Mouse (Mus musculus) stomach, embryonic 16.5 days (tissue): ENCODE results near the gene Kctd13. TPM values are rescaled to one million over a fixed set of nuclear protein-coding genes. Genes with fewer than 3 reads are reported as not detected.

Experiments
- ATAC-seq: fragments of 200-750 bp; cut with Nextera tagmentation; 2 replicates; pipeline ENCODE4 v1.8.0; 2017; ENCODE audit warnings: moderate number of reproducible peaks, moderate TSS enrichment; ENCODE audit not compliant: insufficient read depth, low FRiP score
- H3K27ac ChIP-seq: fragments of 300-500 bp; sonication (generic); 2 replicates; pipeline ENCODE4 v1.5.1; 2014; ENCODE audit warnings: low read length
- H3K27me3 ChIP-seq: fragments of 300-500 bp; sonication (generic); 2 replicates; pipeline ENCODE4 v1.6.1; 2014; ENCODE audit warnings: low read length, control low read depth, mixed read lengths; ENCODE audit not compliant: control insufficient read depth, insufficient read depth
- H3K36me3 ChIP-seq: fragments of 300-500 bp; sonication (generic); 2 replicates; pipeline ENCODE4 v1.6.1; 2014; ENCODE audit warnings: low read length; ENCODE audit not compliant: control insufficient read depth, insufficient read depth
- H3K4me1 ChIP-seq: fragments of 300-500 bp; sonication (generic); 2 replicates; pipeline ENCODE4 v1.6.1; 2014; ENCODE audit warnings: low read length, control low read depth, mixed read lengths; ENCODE audit not compliant: control insufficient read depth, insufficient read depth
- H3K4me2 ChIP-seq: fragments of 300-500 bp; sonication (generic); 2 replicates; pipeline ENCODE4 v1.6.1; 2014; ENCODE audit warnings: low read depth, low read length, mixed read lengths
- H3K4me3 ChIP-seq: fragments of 300-500 bp; sonication (generic); replicated peaks from 2 replicates; pipeline ENCODE4 v1.5.1; 2014; ENCODE audit warnings: mild to moderate bottlenecking, low read length
- H3K9ac ChIP-seq: fragments of 300-500 bp; sonication (generic); 2 replicates; pipeline ENCODE4 v1.6.1; 2014; ENCODE audit warnings: low read length
- H3K9me3 ChIP-seq: fragments of 300-500 bp; sonication (generic); replicated peaks from 2 replicates; pipeline ENCODE4 v1.6.1; 2016; ENCODE audit warnings: low read length, control low read depth; ENCODE audit not compliant: control insufficient read depth
- WGBS: fragments of 180-500 bp; shearing (Covaris S2); extraction: QIAGEN DNeasy Blood & Tissue Kit; methylation state at CpG from one replicate; pipeline ENCODE4 v1.1.7; 2014; 5-methylcytosine and 5-hydroxymethylcytosine counted together
- polyA plus RNA-seq: library from polyadenylated mRNA; unstranded; fragments of >200 nt; fragmentation: Nextera tagmentation; extraction: Ambion mirVana; gene quantifications from 2 replicates; pipeline ENCODE4 v1.2.1, GENCODE M21; 2015

Gene Kctd13
- 11.3 and 12.8 TPM in 2 replicates for polyA plus RNA-seq

DNA sequence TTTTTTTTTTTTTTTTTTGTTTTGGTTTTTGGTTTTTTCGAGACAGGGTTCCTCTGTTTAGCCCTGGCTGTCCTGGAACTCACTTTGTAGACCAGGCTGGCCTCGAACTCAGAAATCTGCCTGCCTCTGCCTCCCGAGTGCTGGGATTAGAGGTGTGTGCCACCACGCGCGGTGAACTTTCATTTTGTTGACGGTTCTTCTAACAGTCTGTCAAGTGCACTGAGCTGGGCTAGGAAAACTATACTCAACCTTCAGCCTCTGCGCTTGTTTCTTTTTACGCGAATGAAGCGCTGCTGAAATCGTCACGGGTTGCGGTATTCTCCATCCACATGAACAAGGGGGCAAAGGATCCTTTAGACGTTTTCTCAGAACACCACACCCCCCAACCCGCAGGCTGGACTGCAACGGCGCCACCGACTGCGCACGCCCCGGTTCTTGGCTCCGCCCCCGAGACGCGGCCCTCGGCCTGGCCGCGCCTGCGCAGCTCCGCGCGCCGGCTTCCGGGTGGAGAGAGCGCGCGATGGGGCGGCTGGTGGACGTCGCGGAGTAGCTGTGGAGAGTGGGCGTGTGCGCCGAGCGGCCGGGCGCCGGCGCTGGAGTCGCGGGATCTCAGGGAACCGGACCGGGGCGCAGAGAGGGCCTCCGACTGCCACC lies at the start of gene Kctd13:
TSS of gene Kctd13 (plus strand) at position 496 of the 654 bp plus-strand sequence.
- 2% methylated on average over 56 of the region's 56 CpGs for WGBS
- no peaks in the 10 kb centered on the region for H3K9me3 ChIP-seq

DNA sequence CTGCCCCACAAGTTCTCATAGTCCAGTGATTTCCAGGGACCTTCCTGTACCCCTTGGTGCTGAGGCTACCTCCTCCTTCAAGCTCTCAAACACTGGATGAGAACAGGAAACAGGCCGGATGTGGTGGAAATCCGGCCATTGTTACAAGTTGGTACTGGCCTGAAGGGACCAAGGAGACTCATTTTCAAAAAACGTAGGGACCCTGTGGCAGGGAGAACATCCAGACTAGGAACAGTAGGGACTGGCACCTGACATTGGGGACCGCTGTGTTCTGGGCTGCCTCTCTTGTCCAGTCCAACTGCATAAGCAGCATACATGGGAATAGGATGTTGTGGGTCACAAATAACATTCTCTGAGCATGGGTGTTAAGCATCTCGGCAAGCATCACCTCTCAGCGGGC lies 47.6 kb upstream of the Kctd13 start:
- H3K27me3 ChIP-seq, result no peaks in the 10 kb centered on the region
- H3K4me2 ChIP-seq, result peak overlapping the region; percentile 95; the same call in 1 of the 2 replicates
- peak overlapping the region; percentile 26; the same call in 1 of the 2 replicates for H3K27ac ChIP-seq
- H3K9me3 ChIP-seq, result no peaks in the 10 kb centered on the region
- WGBS, result 71% methylated on average over 6 of the region's 6 CpGs
- no peak for ATAC-seq
- H3K4me1 ChIP-seq, result peaks cover 21% of the 10 kb centered on the region
- H3K9ac ChIP-seq, result no peak overlapping the region; the same call in 1 of the 2 replicates
- no peak overlapping the region; the same call in 1 of the 2 replicates for H3K4me3 ChIP-seq
- peaks cover 17% of the 10 kb centered on the region for H3K36me3 ChIP-seq

More for the DNA sequence above, at the start of gene Kctd13:
- peak; percentile 96 for ATAC-seq
- peak within 1 kb of the TSS; percentile 67 for H3K27ac ChIP-seq
- peak within 1 kb of the TSS; percentile 72 for H3K4me2 ChIP-seq
- H3K27me3 ChIP-seq, result no peaks in the 10 kb centered on the region
- peak within 1 kb of the TSS; percentile 88 for H3K9ac ChIP-seq
- H3K36me3 ChIP-seq, result no peaks in the 10 kb centered on the region
- H3K4me1 ChIP-seq, result peaks cover 8% of the 10 kb centered on the region; the same call in 1 of the 2 replicates
- peak within 1 kb of the TSS; percentile 90 for H3K4me3 ChIP-seq

DNA sequence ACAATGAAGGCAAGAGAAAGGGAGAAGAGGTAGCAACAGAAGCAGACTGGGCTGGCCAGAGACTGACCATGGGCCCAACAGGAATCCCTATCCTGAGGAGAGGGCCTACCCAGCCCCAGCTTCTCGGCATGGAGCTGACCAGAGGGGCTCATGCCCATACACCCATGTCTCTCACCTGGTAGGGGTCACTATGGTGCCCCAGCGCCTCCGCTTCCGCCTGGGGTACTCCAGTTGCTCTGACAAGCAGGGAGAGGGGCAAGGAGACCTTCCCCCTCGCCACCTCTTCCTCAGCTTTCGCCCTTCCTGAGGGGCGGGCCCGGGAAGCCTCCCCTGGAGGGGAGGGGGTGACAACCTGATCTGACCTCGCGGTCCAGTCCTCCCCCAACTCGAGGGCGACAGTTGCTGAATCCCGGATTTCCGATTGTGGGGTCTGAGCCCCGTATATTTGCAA lies 44.9 kb upstream of the Kctd13 start:
- Histone ChIP-seq H3K4me3 (peak overlapping the region; percentile 88), H3K27me3 (no peaks in the 10 kb centered on the region), H3K36me3 (peaks cover 5% of the 10 kb centered on the region; the same call in 1 of the 2 replicates), H3K4me1 (peaks cover 21% of the 10 kb centered on the region), H3K27ac (peak overlapping the region; percentile 94), H3K9ac (peak overlapping the region; percentile 92), H3K4me2 (peak overlapping the region; percentile 95), H3K9me3 (no peaks in the 10 kb centered on the region)
- ATAC-seq, result no peak
- WGBS, result under 1% methylated on average over 15 of the region's 15 CpGs

DNA sequence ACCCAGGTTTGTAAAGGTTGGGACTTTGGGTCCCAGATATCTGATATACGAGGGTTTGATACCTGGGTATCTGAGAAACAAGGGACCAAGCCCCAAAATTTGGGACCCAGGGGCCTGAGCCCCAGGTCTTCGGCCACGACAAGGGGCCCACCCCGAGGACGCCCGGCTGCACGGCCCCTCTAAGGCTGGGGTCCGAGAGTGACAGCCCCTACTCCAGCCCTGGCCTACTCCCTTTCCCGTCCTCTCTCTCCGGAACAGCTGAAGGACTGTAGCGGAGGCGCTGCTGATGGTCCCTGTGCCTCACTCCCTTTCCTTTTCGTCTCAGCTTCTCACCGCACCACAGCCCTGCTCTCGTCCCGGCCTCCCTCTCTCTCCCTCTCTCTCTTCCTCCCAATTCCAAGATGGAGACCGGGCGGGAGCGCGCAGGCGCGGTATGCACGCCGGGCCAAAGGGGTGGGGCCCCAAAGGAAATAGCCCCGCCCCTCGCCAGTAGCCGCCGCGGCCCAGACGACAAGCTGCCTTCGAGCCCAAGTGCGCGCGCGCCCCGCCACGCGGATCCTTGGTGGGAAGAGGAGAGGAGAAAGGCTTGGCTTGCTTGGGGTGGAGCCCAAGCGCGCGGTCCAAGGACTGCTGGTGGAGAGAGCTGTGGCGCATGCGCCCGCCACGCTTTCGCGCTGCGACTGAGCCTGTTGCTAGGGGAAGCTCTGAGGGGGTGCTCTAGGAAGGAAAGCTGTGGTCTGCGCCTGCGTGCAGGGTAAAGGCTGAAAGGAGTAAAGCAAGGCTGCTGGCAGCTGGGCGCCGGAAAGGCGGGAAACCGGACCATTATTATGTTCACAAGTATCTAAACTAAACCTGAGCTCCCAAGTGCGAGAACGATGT lies 44.2 kb upstream of the Kctd13 start, which contains the start of gene Taok2:
TSS of gene Taok2 (minus strand) at position 418 of the 879 bp plus-strand sequence.
- peak; percentile 99 for ATAC-seq
- Histone ChIP-seq H3K36me3 (no peaks in the 10 kb centered on the region; the same call in 1 of the 2 replicates), H3K9ac (peak within 1 kb of the TSS; percentile 92), H3K9me3 (no peaks in the 10 kb centered on the region), H3K27me3 (no peaks in the 10 kb centered on the region), H3K27ac (peak within 1 kb of the TSS; percentile 94), H3K4me1 (peaks cover 21% of the 10 kb centered on the region), H3K4me2 (peak within 1 kb of the TSS; percentile 95), H3K4me3 (peak within 1 kb of the TSS; percentile 88)
- under 1% methylated on average over 56 of the region's 56 CpGs for WGBS

DNA sequence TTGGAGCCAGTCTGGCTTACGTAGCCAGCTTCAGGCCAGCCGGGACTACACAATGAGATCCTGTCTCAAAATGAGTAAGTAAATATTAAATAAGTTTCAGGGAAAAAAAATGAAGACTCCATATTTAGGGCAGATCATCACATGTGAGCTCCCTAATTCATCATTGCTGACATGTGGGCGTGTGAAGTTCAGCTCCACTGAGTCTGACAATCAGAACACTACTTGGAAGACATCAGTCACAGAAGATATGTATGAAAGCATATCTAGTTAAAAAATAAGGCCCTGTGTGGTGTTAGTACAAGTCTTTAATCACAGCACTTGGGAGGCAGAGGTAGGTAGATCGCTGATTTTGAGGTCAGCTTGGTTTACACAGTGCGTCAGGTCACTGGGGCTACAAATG lies 41.4 kb upstream of the Kctd13 start:
- ATAC-seq, result no peak
- WGBS, result 56% methylated on average over 5 of the region's 5 CpGs
- no peaks in the 10 kb centered on the region for H3K9me3 ChIP-seq

DNA sequence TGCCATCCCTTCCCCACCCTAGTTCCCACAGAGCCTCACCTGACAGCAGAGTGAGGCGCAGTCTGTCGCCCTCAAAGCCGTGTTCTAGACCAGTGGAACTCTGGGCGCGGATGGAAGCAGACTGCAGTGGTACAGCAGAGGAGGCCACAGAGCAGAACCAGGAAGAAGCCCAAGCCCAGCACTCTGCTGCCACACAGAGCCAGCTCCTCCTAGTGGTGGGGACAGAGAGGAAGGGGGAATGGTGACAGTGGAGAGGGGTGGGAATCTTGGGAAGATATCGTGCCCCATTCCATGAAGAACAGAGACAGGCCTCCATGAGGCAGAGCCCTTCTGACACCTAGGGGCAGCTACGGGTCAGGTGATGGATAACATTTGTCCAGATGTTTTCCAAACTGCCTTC lies 39.8 kb upstream of the Kctd13 start:
- no peaks in the 10 kb centered on the region for H3K9me3 ChIP-seq
- H3K4me1 ChIP-seq, result no peaks in the 10 kb centered on the region
- no peak overlapping the region for H3K27ac ChIP-seq
- H3K9ac ChIP-seq, result no peak overlapping the region
- no peaks in the 10 kb centered on the region for H3K27me3 ChIP-seq
- no peaks in the 10 kb centered on the region for H3K36me3 ChIP-seq
- WGBS, result 42% methylated on average over 7 of the region's 7 CpGs
- ATAC-seq, result no peak
- no peak overlapping the region for H3K4me2 ChIP-seq
- no peak overlapping the region for H3K4me3 ChIP-seq

More for the DNA sequence above, 41.4 kb upstream of the Kctd13 start:
- no peaks in the 10 kb centered on the region for H3K36me3 ChIP-seq
- H3K4me1 ChIP-seq, result peaks cover 13% of the 10 kb centered on the region
- H3K4me3 ChIP-seq, result no peak overlapping the region
- H3K27me3 ChIP-seq, result no peaks in the 10 kb centered on the region
- no peak overlapping the region for H3K4me2 ChIP-seq
- H3K9ac ChIP-seq, result no peak overlapping the region
- no peak overlapping the region for H3K27ac ChIP-seq

DNA sequence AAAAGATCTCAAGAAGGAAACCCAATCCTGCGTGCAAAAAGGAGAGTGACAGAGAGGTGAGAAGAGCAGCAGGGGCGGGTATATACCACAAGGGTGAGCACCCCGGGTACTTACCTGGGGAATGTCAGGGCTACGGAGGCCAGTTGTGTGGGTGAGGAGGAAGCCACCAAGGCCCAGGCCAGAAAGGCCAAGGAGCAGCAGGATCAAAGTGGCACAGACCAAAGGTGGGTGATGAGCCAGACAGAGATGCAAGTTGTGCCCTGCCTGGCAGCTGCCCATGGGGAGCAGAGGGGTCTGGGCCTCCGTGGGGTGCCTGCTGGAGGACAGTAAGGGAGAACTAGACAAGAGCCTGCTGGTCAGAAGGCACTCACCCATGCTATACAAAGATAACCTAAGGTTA lies 31.8 kb upstream of the Kctd13 start:
- no peaks in the 10 kb centered on the region for H3K36me3 ChIP-seq
- no peak for ATAC-seq
- H3K4me3 ChIP-seq, result no peak overlapping the region; the same call in 1 of the 2 replicates
- no peak overlapping the region for H3K9ac ChIP-seq
- H3K4me2 ChIP-seq, result peak overlapping the region; percentile 82
- peak overlapping the region; percentile 34 for H3K27ac ChIP-seq
- peaks cover 15% of the 10 kb centered on the region for H3K4me1 ChIP-seq
- H3K9me3 ChIP-seq, result no peaks in the 10 kb centered on the region
- 80% methylated on average over 5 of the region's 5 CpGs for WGBS
- no peaks in the 10 kb centered on the region for H3K27me3 ChIP-seq

DNA sequence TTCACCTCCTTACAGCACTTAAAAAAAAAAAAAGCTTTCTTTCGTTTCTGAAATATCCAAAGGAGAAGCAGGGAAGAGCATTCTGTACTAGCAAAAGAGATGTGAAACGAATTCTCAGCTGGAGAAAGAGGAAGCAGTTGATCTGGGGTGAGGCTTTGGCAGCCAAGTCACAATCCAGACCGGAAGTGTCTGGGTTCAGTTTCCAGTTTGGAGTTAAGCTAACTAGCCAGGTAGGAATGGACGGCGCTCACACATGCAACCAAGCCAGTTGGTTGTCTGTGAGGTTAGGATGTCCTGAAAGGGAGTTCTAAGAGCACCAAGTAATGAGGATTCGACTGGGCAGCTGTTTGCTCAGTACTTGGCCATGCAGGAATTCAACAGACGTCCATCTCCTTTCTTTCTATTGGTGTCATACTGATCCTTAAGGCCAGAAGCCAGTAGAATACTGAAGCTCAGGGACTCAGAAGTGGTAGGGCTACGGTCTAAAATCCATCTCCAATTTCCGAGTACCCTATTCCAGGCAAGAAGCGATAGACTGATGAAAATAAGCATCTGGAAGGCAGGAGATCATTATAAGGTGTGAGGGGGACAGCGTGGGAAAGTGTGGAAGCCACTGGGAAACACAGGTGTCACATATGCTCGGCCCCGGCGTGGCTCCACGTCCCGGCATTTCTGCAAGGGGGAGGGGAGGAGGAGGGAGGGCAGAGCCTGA lies 31.1 kb upstream of the Kctd13 start:
- Histone ChIP-seq H3K4me2 (peak overlapping the region; percentile 82), H3K9me3 (no peaks in the 10 kb centered on the region), H3K4me1 (peaks cover 15% of the 10 kb centered on the region), H3K27me3 (no peaks in the 10 kb centered on the region), H3K4me3 (peak overlapping the region; percentile 69), H3K27ac (peak overlapping the region; percentile 78), H3K36me3 (no peaks in the 10 kb centered on the region), H3K9ac (peak overlapping the region; percentile 86)
- 17% methylated on average over 16 of the region's 16 CpGs for WGBS
- no peak for ATAC-seq
